Mouse (Mus musculus) kidney, postnatal 25 days (tissue): ENCODE data around the gene Nudt3.
A peak's percentile ranks its signal among the peaks of the same experiment; 100 is the strongest.

Source experiments
- DNase-seq, 2 experiments: peaks; one replicate each; pipeline ENCODE4 v3.0.0; 2021; ENCODE audit warnings: mixed read lengths in 2 of 2

Gene Nudt3

GRCm38 (mm10) chr17:27596376-27597190 lies 26.7 kb downstream of the Nudt3 start:
- DNase-seq, result no peak

- no peak for DNase-seq
Measured at GRCm38 (mm10) chr17:27595659-27596375, 27.5 kb downstream of the Nudt3 start.

GRCm38 (mm10) chr17:27592565-27592910 lies 30.8 kb downstream of the Nudt3 start:
- no peak for DNase-seq

- no peak for DNase-seq
Measured at GRCm38 (mm10) chr17:27591826-27592564, 31.3 kb downstream of the Nudt3 start.

- no peak for DNase-seq
Measured at GRCm38 (mm10) chr17:27588231-27588630, 35.1 kb downstream of the Nudt3 start.

- peak; percentile 61 to 85 for DNase-seq
Measured at GRCm38 (mm10) chr17:27587252-27587651, 36.0 kb downstream of the Nudt3 start.

GRCm38 (mm10) chr17:27586661-27587060 lies 36.6 kb downstream of the Nudt3 start:
- DNase-seq, result no peak

- DNase-seq, result no peak
Measured at GRCm38 (mm10) chr17:27583185-27583894, 40.0 kb downstream of the Nudt3 start.

GRCm38 (mm10) chr17:27580392-27581068 lies 42.8 kb downstream of the Nudt3 start:
- no peak for DNase-seq

- no peak for DNase-seq
Measured at GRCm38 (mm10) chr17:27579816-27580215, 43.5 kb downstream of the Nudt3 start.

GRCm38 (mm10) chr17:27578487-27578886 lies 44.8 kb downstream of the Nudt3 start:
- no peak for DNase-seq

- DNase-seq, result peak in 1 of 2 experiments; percentile 49
Measured at GRCm38 (mm10) chr17:27577468-27577867, 45.8 kb downstream of the Nudt3 start.

GRCm38 (mm10) chr17:27576056-27576455 lies 47.2 kb downstream of the Nudt3 start:
- no peak for DNase-seq

GRCm38 (mm10) chr17:27575116-27575776 lies 48.0 kb downstream of the Nudt3 start:
- DNase-seq, result no peak

GRCm38 (mm10) chr17:27574470-27575115 lies 48.7 kb downstream of the Nudt3 start:
- peak; percentile 49 to 76 for DNase-seq

- DNase-seq, result no peak
Measured at GRCm38 (mm10) chr17:27573772-27574320, 49.4 kb downstream of the Nudt3 start.

GRCm38 (mm10) chr17:27571315-27571714 lies 52.0 kb downstream of the Nudt3 start:
- no peak for DNase-seq

- DNase-seq, result no peak
Measured at GRCm38 (mm10) chr17:27568228-27568627, 55.1 kb downstream of the Nudt3 start.

- no peak for DNase-seq
Measured at GRCm38 (mm10) chr17:27565942-27566267, 57.4 kb downstream of the Nudt3 start.

GRCm38 (mm10) chr17:27565163-27565941 lies 57.9 kb downstream of the Nudt3 start, which contains the start of gene AI413582:
Gene AI413582, minus strand, starts transcription at chr17:27565756.
- peak; percentile 94 to 97 for DNase-seq
